Mouse (Mus musculus): ENCODE data around the gene Krcc1.
"Not testable (repeated sequence)": the region's sequence is repeated elsewhere in the genome, so short reads cannot be mapped to it uniquely, and the experiment has no call there.

The Krcc1 gene

GRCm38 (mm10) chr6:71262142-71262833 is 9.2 kb upstream of the Krcc1 start:
- DNase-seq = no peak

DNA sequence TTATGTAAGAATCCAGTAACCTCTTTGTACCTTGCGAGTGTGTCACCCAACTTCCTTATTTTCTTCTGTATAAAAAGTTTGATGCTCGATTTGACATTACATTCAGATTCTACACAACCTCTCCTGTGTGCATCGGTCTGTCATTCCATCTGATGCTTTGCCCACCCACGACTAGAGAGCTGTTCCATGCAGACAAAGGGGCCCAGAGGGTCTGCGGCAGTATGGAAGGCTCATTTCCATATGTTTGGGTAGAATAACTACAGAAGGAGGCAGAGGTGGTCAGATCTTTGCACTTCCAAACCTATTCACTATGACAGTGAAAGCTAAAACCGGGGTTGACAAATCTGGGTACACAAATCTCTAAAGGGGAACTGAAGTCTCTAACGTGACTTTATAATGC is 3.9 kb upstream of the Krcc1 start:
- DNase-seq = not testable (repeated sequence)

DNA sequence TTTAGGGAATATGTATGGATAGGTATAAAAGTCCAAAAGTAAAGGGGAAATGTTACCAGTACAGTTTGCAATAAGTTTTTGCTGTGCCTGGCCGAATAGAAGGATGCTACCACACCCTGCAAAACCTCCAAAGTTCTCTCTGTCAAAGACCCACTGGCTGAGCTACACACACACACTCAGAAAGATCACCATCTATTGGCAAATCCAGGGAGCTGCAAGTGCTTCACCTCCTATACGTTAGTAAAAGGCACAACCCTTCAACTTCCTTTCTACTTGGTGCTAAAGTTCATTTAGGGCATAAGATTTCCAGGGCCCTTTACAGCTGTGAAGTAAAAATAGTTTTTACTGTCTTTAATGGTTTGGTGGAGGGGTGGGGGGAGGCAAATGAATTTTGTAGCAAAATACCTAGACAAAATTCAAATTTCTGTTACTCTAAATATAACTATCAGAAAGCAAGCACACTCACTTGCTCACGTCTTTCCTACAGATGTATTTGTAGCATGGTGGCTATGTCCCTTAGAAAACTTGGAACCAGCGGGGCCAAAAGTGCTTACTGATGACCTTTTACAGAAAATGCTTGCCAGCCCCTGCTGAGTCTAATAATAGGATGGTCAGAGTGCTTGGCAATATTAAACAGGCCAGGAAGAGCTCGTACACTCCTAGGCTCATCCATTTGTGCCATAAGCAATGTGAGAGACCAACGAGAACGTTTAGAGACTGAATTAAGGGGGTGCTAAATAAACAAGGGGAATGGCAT is 2.4 kb upstream of the Krcc1 start:
- peak; percentile 47 for DNase-seq

GRCm38 (mm10) chr6:71269686-71270050 is 1.8 kb upstream of the Krcc1 start:
- DNase-seq = not testable (repeated sequence)

GRCm38 (mm10) chr6:71270301-71271056 is 998 bp upstream of the Krcc1 start:
- peak; percentile 72 for DNase-seq

GRCm38 (mm10) chr6:71271057-71271388 is 454 bp upstream of the Krcc1 start:
- DNase-seq = no peak

DNA sequence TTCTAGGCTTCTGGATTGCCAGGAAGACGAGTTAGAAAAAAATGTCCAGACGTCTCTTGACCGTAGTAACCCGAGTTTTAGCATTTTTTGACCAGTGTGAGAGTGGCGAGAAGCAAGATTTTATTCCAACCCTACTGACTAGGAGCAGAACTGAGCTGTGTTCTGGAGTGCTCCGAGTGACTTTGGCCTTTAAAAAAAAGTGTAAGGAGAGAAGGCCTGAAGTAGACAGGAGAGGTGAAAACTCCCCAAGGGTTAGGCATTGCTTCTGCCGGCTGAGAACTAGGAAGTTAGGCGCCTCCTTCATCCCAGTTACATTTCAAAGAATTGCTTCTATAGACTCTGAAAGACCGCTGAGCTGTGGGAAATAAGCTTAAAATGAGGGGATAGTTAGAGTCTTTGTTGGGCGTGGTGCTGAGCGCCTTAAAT is 852 bp downstream of the Krcc1 start:
- no peak for DNase-seq

DNA sequence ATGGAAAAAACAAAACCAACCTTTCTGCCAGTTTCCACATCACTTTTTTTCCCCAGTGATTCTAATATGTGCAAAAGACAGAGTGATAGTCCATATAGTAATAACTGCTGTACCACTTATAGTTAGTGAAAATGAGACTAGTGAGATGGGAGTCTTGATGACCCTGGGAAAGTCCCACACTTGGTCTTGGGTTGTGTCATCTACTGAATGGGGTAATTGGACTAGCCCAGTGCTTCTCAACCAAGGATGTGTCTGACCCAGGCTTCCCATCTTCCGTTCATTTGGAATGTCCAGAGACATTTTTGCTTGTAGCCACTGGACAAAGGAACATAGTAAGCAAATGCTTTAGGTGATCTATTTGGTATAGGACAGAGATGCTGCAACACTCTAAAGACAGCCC is 2.2 kb downstream of the Krcc1 start:
- no peak for DNase-seq

DNA sequence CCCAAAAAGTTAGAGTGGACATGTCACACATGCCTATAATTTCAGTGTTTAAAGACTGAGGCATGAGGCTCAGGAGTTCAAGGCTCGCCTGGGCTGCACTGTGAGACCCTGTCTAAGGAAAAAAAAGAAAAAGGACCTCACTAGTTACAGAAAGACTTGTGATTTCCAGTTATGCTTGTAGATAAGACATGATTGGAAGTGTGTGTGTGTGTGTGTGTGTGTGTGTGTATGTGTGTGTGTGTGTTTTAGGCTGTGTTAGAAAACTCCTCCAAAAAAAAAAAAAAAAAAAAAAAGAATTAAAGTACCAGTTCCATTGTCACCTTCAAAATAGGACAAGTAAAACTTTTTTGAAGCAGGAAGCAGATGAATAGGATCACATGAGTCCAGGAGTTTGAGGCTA is 3.1 kb downstream of the Krcc1 start:
- no peak for DNase-seq

GRCm38 (mm10) chr6:71279418-71279817 is 7.9 kb downstream of the Krcc1 start:
- DNase-seq = peak; percentile 15

DNA sequence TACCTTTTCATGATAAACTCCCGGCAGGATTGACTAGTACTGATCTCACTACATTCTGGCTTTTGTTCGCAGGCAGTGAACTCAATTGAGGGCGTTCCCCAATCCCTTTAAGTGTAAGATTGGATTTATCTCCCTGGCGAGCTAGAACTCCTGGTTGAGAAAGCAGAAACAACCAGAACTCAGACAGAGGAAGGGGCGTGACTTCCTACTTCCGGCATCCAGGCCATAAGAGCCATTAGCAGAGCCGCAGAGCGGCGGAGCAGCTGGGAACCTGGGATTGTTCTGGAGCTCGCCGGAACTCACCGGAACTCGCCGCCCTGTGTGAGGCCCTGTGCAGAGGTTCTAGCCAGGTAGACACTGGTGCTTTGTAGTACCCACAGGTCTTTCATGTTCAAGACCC is 22.0 kb downstream of the Krcc1 start:
- peak; percentile 25 for DNase-seq

- no peak for DNase-seq
Measured at GRCm38 (mm10) chr6:71295303-71295702, 23.8 kb downstream of the Krcc1 start.

DNA sequence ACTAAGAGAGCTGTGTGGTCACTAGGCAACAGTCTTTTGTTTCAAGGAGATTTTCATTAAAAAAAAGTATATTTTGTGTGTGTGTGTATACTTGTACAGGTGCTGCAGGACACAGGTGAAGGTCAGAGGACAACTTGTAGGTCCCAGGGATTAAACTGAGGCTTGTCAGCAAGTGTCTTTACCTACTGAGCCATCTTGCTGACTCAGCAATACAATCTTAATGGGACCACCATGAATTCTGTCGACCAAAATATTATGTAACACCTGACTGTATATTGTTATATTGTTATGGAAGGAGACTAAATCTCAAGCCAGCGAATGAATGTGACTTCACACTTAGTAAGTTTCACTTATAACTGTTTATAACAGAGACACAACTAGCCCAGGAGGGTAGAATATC is 26.6 kb downstream of the Krcc1 start:
- no peak for DNase-seq

DNA sequence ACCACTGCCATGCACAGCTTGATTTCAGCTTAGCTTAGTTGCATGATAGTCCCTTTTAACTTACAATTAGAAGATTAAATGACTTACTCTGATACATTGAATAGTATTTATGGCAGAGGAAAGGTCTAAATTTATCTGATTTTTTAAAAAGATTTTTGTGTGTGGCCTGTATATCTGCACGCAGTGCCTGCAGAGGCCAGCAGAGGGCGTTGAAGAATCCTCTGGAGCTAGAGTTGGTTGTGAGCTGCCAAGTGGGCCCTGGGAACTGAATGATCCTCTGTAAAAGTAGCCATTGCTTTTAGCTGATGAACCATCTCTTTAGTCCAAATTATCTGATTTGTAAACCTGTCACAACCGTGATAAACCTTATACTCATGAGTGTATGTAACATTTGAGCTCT is 27.3 kb downstream of the Krcc1 start:
- DNase-seq = peak; percentile 47

DNA sequence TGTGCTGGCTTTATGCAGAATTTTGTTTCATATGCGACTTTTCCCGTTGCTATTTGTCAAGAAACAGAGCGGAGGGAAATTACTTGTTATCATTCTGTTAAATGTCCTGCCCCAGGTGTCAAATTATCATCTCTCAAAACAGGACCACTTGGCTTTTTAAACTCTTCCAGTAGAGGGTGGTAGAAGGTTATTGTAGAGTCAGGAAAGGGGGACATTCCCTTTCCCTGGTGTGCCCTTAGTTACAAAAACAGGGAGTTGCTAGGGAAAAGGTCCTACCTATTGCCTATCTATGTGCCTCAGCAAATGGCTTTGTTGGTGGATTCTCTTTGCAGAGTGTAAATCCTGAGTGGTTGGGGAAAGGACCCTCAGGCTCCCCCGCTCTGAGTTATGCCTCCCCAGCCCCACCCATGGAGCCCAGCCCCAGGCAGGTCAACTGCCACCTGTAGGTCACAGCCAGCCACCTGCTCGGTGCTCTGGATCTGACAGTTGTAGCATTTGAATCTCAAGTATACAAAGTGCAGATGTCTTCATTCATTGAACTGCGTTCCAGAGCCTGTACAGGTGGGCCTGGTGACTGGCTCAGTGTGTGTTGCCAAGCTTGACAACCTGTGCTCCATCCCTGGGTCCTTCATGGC is 30.7 kb downstream of the Krcc1 start:
- no peak for DNase-seq

GRCm38 (mm10) chr6:71307486-71307885 is 36.0 kb downstream of the Krcc1 start:
- no peak for DNase-seq

DNA sequence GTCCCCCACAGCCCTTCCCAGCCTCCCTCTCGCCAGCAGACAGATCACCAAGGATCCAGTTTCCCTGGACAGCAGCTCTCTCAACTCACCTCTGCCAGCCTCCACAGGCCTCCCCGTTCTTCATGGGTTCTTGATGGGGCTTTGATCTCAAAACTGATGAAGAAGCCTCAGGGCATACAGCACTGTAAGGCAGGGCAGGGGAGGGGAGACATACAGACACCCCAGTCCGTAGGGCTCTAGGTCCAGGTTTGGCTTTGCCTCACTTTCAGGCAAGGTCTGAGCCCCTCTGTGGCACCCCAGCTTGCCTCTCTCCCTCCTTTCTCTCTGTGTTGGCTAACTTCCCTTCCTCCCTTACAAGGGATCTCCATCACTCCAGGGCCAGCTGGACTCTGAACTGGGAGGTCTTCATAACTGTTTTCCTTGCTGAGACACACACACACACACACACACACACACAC is 50.4 kb downstream of the Krcc1 start, which contains the start of gene Smyd1:
TSS of gene Smyd1 (minus strand) at position 408 of the 458 bp plus-strand sequence.
- DNase-seq = no peak

DNA sequence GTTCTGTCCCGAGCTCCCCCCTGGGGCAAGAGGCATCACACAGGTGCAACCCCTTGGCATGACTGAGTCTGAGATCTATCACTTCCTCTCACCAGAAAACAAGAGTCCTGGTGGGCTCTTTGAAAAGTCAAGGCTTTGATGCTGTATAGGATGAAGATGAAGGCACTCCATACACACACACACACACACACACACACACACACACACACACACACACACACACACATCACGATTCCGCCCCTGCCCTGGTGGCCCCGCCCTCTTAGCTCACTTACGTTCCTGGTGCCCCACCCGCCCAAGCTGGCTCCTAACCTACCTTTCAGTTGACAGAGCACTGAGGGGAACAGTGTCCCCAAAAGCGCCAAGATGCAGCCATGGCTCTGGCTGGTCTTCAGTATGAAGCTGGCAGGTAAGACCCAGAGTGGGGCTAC is 51.0 kb downstream of the Krcc1 start, which contains the start of gene Cd8b1:
TSS of gene Cd8b1 (plus strand) at position 298 of the 431 bp plus-strand sequence.
- no peak for DNase-seq

- DNase-seq = no peak
Measured at GRCm38 (mm10) chr6:71324816-71325215, 53.3 kb downstream of the Krcc1 start.

GRCm38 (mm10) chr6:71329881-71330280 is 58.4 kb downstream of the Krcc1 start:
- no peak for DNase-seq

DNA sequence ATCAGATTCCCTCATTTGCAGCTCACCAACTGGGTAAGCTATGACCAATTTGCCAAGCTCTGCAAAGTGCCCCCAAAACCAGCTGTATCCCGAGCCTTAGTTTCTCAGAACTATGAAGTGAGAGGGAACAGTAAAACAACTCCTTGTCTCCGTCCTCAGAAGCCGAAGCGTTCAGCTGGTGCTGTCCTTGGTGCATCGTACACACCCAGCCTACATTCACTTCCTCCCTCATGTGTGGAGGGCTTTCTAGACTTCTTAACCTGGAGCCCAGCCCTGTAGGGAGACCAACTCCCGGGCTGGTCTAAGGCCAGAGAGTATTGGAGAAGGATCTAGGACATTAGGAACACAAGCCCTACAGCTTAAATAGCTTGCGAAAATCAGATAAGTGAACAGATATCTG is 59.0 kb downstream of the Krcc1 start:
- no peak for DNase-seq

DNA sequence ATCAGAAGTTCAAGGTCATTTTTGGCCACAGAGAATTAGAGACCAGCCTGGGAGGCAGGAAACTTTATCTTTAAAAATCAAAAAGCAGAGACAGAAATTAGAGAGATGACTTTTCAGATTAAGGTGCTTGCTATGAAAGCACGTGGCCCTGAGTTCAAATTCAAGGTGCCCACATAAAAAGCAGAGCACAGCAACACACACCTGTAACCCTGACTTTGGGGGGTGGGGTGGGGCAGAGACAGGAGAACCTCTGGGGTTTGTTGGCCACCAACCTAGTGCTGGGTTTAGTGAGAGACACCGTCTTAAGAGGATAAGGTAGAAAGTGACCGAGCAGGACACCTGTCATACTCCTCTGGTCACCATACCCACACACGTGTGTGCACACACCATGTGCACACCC is 60.0 kb downstream of the Krcc1 start:
- not testable (repeated sequence) for DNase-seq
